Mouse (Mus musculus): ENCODE measurements around the gene Gas8. TPM values are rescaled to one million over a fixed set of nuclear protein-coding genes. Genes with fewer than 3 reads are reported as not detected.
"Not testable (repeated sequence)": the region's sequence is repeated elsewhere in the genome, so short reads cannot be mapped to it uniquely, and the experiment has no call there.

Gas8 gene
- polyA plus RNA-seq (2012; rRNA removed) (19.6 and 34.0 TPM in 2 replicates), polyA plus RNA-seq (2014; fragmentation: Nextera tagmentation; extraction: Ambion mirVana) (30.9 and 36.4 TPM in 2 replicates)

GRCm38 (mm10) chr8:123518667-123519066 lies at the start of gene Gas8:
Gene Gas8, plus strand, starts transcription at chr8:123518834.
- H3K9me3 ChIP-seq (ENCODE audit: control insufficient read depth, low read length) = no peaks in the 10 kb centered on the region
- ATAC-seq (ENCODE audit: low FRiP score, low read depth) (peak; percentile 91), DNase-seq (ENCODE audit: low spot score) (peak; percentile 98)
- under 1% methylated on average over 20 of the region's 20 CpGs for WGBS
- peaks cover 10% of the 10 kb centered on the region for H3K4me1 ChIP-seq (ENCODE audit: control insufficient read depth, insufficient read depth, low read length)
- no peak within 1 kb of the TSS for H3K27ac ChIP-seq (replicated peaks; ENCODE audit: low read depth, low read length)
- H3K4me3 ChIP-seq (replicated peaks; ENCODE audit: low read length) = peak within 1 kb of the TSS; percentile 50
- TF ChIP-seq POLR2A (IDR thresholded peaks at IDR 0.05; ENCODE audit: borderline replicate concordance, extremely low read depth, insufficient read depth, insufficient read length) = no peak
- peak within 1 kb of the TSS; percentile 73 for H3K9ac ChIP-seq (ENCODE audit: low read depth, low read length, severe bottlenecking)
- peaks cover 26% of the 10 kb centered on the region for H3K36me3 ChIP-seq (ENCODE audit: control insufficient read depth, insufficient read depth, low read length)
- H3K4me2 ChIP-seq (replicated peaks; ENCODE audit: low read depth, low read length, severe bottlenecking) = peak within 1 kb of the TSS; percentile 86
- peaks cover 9% of the 10 kb centered on the region for H3K27me3 ChIP-seq (ENCODE audit: control insufficient read depth, insufficient read depth, low read length)

- H3K27me3 ChIP-seq (ENCODE audit: control insufficient read depth, insufficient read depth, low read length); DNase-seq (ENCODE audit: low spot score); H3K4me2 ChIP-seq (replicated peaks; ENCODE audit: low read depth, low read length, severe bottlenecking); H3K4me1 ChIP-seq (ENCODE audit: control insufficient read depth, insufficient read depth, low read length); H3K9me3 ChIP-seq (ENCODE audit: control insufficient read depth, low read length); H3K27ac ChIP-seq (replicated peaks; ENCODE audit: low read depth, low read length); ATAC-seq (ENCODE audit: low FRiP score, low read depth); H3K9ac ChIP-seq (ENCODE audit: low read depth, low read length, severe bottlenecking); H3K36me3 ChIP-seq (ENCODE audit: control insufficient read depth, insufficient read depth, low read length); H3K4me3 ChIP-seq (replicated peaks; ENCODE audit: low read length): not testable (repeated sequence)
- WGBS = 71% methylated on average over 6 of the region's 6 CpGs
These were observed 45.6 kb upstream of the Gas8 start for GRCm38 (mm10) chr8:123472991-123473390.

- not testable (repeated sequence) for H3K27ac ChIP-seq (replicated peaks; ENCODE audit: low read depth, low read length); ATAC-seq (ENCODE audit: low FRiP score, low read depth); H3K4me3 ChIP-seq (replicated peaks; ENCODE audit: low read length); H3K9me3 ChIP-seq (ENCODE audit: control insufficient read depth, low read length); H3K36me3 ChIP-seq (ENCODE audit: control insufficient read depth, insufficient read depth, low read length); DNase-seq (ENCODE audit: low spot score); H3K27me3 ChIP-seq (ENCODE audit: control insufficient read depth, insufficient read depth, low read length); H3K4me2 ChIP-seq (replicated peaks; ENCODE audit: low read depth, low read length, severe bottlenecking); H3K9ac ChIP-seq (ENCODE audit: low read depth, low read length, severe bottlenecking)
- peaks cover 10% of the 10 kb centered on the region for H3K4me1 ChIP-seq (ENCODE audit: control insufficient read depth, insufficient read depth, low read length)
- WGBS = 61% methylated on average over 5 of the region's 5 CpGs
These were observed 44.1 kb upstream of the Gas8 start for GRCm38 (mm10) chr8:123474549-123474948.

- Histone ChIP-seq H3K9ac (ENCODE audit: low read depth, low read length, severe bottlenecking) (peak overlapping the region; percentile 78), H3K27ac (replicated peaks; ENCODE audit: low read depth, low read length) (no peak overlapping the region; the same call in 1 of the 2 replicates), H3K36me3 (ENCODE audit: control insufficient read depth, insufficient read depth, low read length) (peaks cover 16% of the 10 kb centered on the region), H3K9me3 (ENCODE audit: control insufficient read depth, low read length) (no peaks in the 10 kb centered on the region), H3K4me2 (replicated peaks; ENCODE audit: low read depth, low read length, severe bottlenecking) (peak overlapping the region; percentile 81), H3K27me3 (ENCODE audit: control insufficient read depth, insufficient read depth, low read length) (no peaks in the 10 kb centered on the region), H3K4me1 (ENCODE audit: control insufficient read depth, insufficient read depth, low read length) (peaks cover 10% of the 10 kb centered on the region), H3K4me3 (replicated peaks; ENCODE audit: low read length) (peak overlapping the region; percentile 90)
- TF ChIP-seq POLR2A (IDR thresholded peaks at IDR 0.05; ENCODE audit: borderline replicate concordance, extremely low read depth, insufficient read depth, insufficient read length) = no peak
- peak; percentile 45 for ATAC-seq (ENCODE audit: low FRiP score, low read depth)
- WGBS = 9% methylated on average over 34 of the region's 34 CpGs
- DNase-seq (ENCODE audit: low spot score) = peak; percentile 6
These were observed 41.5 kb upstream of the Gas8 start for GRCm38 (mm10) chr8:123476911-123477736.

- H3K36me3 ChIP-seq (ENCODE audit: control insufficient read depth, insufficient read depth, low read length) = peaks cover 23% of the 10 kb centered on the region
- peak within 1 kb of the TSS; percentile 81 for H3K4me2 ChIP-seq (replicated peaks; ENCODE audit: low read depth, low read length, severe bottlenecking)
- peak within 1 kb of the TSS; percentile 90 for H3K4me3 ChIP-seq (replicated peaks; ENCODE audit: low read length)
- H3K27ac ChIP-seq (replicated peaks; ENCODE audit: low read depth, low read length) = peak within 1 kb of the TSS; percentile 90
- H3K9ac ChIP-seq (ENCODE audit: low read depth, low read length, severe bottlenecking) = peak within 1 kb of the TSS; percentile 78
- H3K27me3 ChIP-seq (ENCODE audit: control insufficient read depth, insufficient read depth, low read length) = no peaks in the 10 kb centered on the region
- peak; percentile 76; the same call in 1 of the 2 replicates for TF ChIP-seq POLR2A (IDR thresholded peaks at IDR 0.05; ENCODE audit: borderline replicate concordance, extremely low read depth, insufficient read depth, insufficient read length)
- peak; percentile 89 for DNase-seq (ENCODE audit: low spot score)
- no peaks in the 10 kb centered on the region for H3K9me3 ChIP-seq (ENCODE audit: control insufficient read depth, low read length)
- H3K4me1 ChIP-seq (ENCODE audit: control insufficient read depth, insufficient read depth, low read length) = peaks cover 10% of the 10 kb centered on the region
- WGBS = under 1% methylated on average over 41 of the region's 58 CpGs
- peak; percentile 93 for ATAC-seq (ENCODE audit: low FRiP score, low read depth)
These were observed 40.8 kb upstream of the Gas8 start, which contains the start of gene Afg3l1 for GRCm38 (mm10) chr8:123477737-123478258. Gene Afg3l1, plus strand, starts transcription at chr8:123477903.
